Mouse (Mus musculus): ENCODE measurements at regions not wholly inside any gene's neighbourhood (a gene's known extent, or its start where the extent isn't known, plus 50 kb on each side); places are given as distances from the start of the nearest gene placed in this dataset.

DNA sequence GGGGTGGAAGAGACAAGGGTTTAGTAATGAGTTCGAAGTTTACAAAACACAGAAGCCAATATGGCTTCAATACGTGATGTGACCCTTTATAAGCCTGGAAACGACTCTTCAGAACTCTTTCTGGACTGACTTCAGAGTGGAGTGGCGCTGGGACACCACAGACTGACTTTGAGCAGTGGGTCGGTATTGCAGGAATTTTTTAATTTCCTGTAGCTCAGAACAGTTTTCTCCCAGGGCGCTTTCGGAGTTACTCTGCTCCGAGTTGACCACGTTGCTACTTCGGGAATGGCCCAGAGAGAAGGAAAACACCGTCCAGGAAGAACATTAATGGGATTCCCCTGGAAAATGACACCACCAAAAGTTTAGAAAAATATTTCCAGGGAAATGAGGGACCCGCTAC, 129.1 kb downstream of the Emx2 start:
- Histone ChIP-seq H3K9ac (ENCODE audit: control insufficient read depth, low read depth, low read length, poor library complexity, severe bottlenecking) (no peak overlapping the region), H3K79me2 (ENCODE audit: control insufficient read depth, insufficient read depth, low read length, poor library complexity) (no peaks in the 10 kb centered on the region), H3K27ac (ENCODE audit: control insufficient read depth, low read depth, low read length) (no peak overlapping the region), H3K9me3 (replicated peaks; ENCODE audit: insufficient read depth, low read length) (no peaks in the 10 kb centered on the region), H3K4me3 (ENCODE audit: control insufficient read depth in 1 of 2, insufficient read depth in 1 of 2, low read depth in 2 of 2, low read length in 2 of 2) (no peak overlapping the region), H3K27me3 (ENCODE audit: control insufficient read depth in 1 of 2, insufficient read depth in 2 of 2, low read length in 2 of 2) (no peaks in the 10 kb centered on the region; a peak in 1 of 4 replicates), H3K36me3 (ENCODE audit: control insufficient read depth in 1 of 2, insufficient read depth in 2 of 2, low read length in 2 of 2) (no peaks in the 10 kb centered on the region), H3K4me1 (ENCODE audit: control insufficient read depth in 1 of 2, insufficient read depth in 2 of 2, low read length in 2 of 2) (no peaks in the 10 kb centered on the region)
- no peak for DNase-seq (ENCODE audit: low read depth, low spot score)
- TF ChIP-seq USF2 (IDR thresholded peaks at IDR 0.05; ENCODE audit: borderline replicate concordance in 1 of 2, insufficient read depth in 1 of 2, low read depth in 1 of 2, low read length in 2 of 2) (no peak), ETS1 (IDR thresholded peaks at IDR 0.05; ENCODE audit: low read depth, low read length) (no peak), TCF12 (IDR thresholded peaks at IDR 0.05; ENCODE audit: low read depth, low read length) (no peak), MXI1 (IDR thresholded peaks at IDR 0.05; ENCODE audit: low read depth, low read length) (no peak), ZMIZ1 (IDR thresholded peaks at IDR 0.05; ENCODE audit: low read depth, low read length) (no peak), GATA1 (IDR thresholded peaks at IDR 0.05; ENCODE audit: low read depth, low read length) (no peak), CHD1 (IDR thresholded peaks at IDR 0.05; ENCODE audit: low read depth, low read length) (no peak), JUND (IDR thresholded peaks at IDR 0.05; ENCODE audit: low read depth, low read length) (no peak), MAZ (IDR thresholded peaks at IDR 0.05; ENCODE audit: low read depth, low read length) (no peak), USF1 (IDR thresholded peaks at IDR 0.05; ENCODE audit: low read depth, low read length) (no peak), RAD21 (IDR thresholded peaks at IDR 0.05; ENCODE audit: low read depth, low read length) (no peak)

DNA sequence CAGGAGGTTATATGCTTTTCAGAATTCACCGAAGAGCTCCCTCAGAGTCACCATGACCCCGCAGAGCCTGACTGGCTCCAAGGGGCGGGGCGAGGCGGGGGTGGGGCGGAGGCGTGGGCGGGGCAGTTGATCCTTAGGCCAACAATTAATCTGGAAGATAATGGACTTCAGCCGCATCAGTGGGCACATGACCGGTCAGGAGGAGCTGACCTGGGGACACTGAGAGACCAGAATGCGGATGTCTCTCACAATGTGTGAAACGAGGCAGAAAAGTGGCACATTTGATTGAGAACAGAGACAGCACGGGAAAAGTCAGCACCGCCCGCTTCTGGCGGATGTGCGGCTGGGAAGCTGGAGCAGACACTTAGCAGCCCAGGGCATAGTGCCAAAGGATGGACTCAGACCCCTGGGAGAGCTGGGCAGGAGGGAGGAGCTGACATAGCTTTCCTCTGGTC, 129.9 kb downstream of the Emx2 start:
- no peak for TF ChIP-seq ETS1 (IDR thresholded peaks at IDR 0.05; ENCODE audit: low read depth, low read length)
- no peak for TF ChIP-seq RCOR1 (IDR thresholded peaks at IDR 0.05; ENCODE audit: low read depth, low read length)
- no peak for TF ChIP-seq CHD2 (IDR thresholded peaks at IDR 0.05; ENCODE audit: low read length)
- no peak for TF ChIP-seq TBP (IDR thresholded peaks at IDR 0.05; ENCODE audit: low read depth, low read length)
- no peak for TF ChIP-seq ELF1 (IDR thresholded peaks at IDR 0.05; ENCODE audit: low read depth, low read length)
- TF ChIP-seq TCF12 (IDR thresholded peaks at IDR 0.05; ENCODE audit: low read depth, low read length) = no peak
- no peak for TF ChIP-seq MAX (IDR thresholded peaks at IDR 0.05; ENCODE audit: low read length)
- no peak for TF ChIP-seq ZMIZ1 (IDR thresholded peaks at IDR 0.05; ENCODE audit: low read depth, low read length)

More for the DNA sequence above, 129.9 kb downstream of the Emx2 start:
- H3K4me3 ChIP-seq (ENCODE audit: control insufficient read depth in 1 of 2, insufficient read depth in 1 of 2, low read depth in 2 of 2, low read length in 2 of 2) = no peak overlapping the region
- H3K79me2 ChIP-seq (ENCODE audit: control insufficient read depth, insufficient read depth, low read length, poor library complexity) = no peaks in the 10 kb centered on the region
- no peaks in the 10 kb centered on the region for H3K4me1 ChIP-seq (ENCODE audit: control insufficient read depth in 1 of 2, insufficient read depth in 2 of 2, low read length in 2 of 2)
- no peaks in the 10 kb centered on the region for H3K9me3 ChIP-seq (replicated peaks; ENCODE audit: insufficient read depth, low read length)
- no peak for DNase-seq (ENCODE audit: low read depth, low spot score)
- H3K27ac ChIP-seq (ENCODE audit: control insufficient read depth, low read depth, low read length) = no peak overlapping the region
- H3K36me3 ChIP-seq (ENCODE audit: control insufficient read depth in 1 of 2, insufficient read depth in 2 of 2, low read length in 2 of 2) = no peaks in the 10 kb centered on the region
- H3K9ac ChIP-seq (ENCODE audit: control insufficient read depth, low read depth, low read length, poor library complexity, severe bottlenecking) = no peak overlapping the region
- no peaks in the 10 kb centered on the region; a peak in 1 of 4 replicates for H3K27me3 ChIP-seq (ENCODE audit: control insufficient read depth in 1 of 2, insufficient read depth in 2 of 2, low read length in 2 of 2)
